Mouse (Mus musculus): Measurements from ENCODE around the gene Enah. TPM values are rescaled to one million over a fixed set of nuclear protein-coding genes. Genes with fewer than 3 reads are reported as not detected.

Gene Enah
- total and polyA plus RNA-seq, 2 experiments from 2014 or later, result 13.2 to 77.9 TPM

- Histone ChIP-seq H3K9ac (replicated peaks; ENCODE audit: low read depth, low read length) (no peak overlapping the region), H3K9me3 (replicated peaks; ENCODE audit: control insufficient read depth, low read length) (no peaks in the 10 kb centered on the region), H3K27ac (ENCODE audit: low read depth) (no peak overlapping the region), H3K4me2 (ENCODE audit: low read depth, low read length) (no peak overlapping the region), H3K4me1 (ENCODE audit: control insufficient read depth, insufficient read depth) (no peaks in the 10 kb centered on the region), H3K27me3 (ENCODE audit: control insufficient read depth, insufficient read depth, low read length) (no peaks in the 10 kb centered on the region), H3K4me3 (ENCODE audit: low read depth, low read length) (no peak overlapping the region), H3K36me3 (replicated peaks; ENCODE audit: control insufficient read depth, insufficient read depth, low read length) (no peaks in the 10 kb centered on the region)
- DNase-seq (ENCODE audit: low spot score) (no peak), ATAC-seq (ENCODE audit: insufficient read depth, low read depth) (no peak)
- TF ChIP-seq EP300 (IDR thresholded peaks at IDR 0.05; ENCODE audit: low read depth) (no peak), CTCF (IDR thresholded peaks at IDR 0.05; ENCODE audit: low read depth) (no peak)
- 29% methylated on average over 8 of the region's 8 CpGs for WGBS
Measured at GRCm38 (mm10) chr1:181863431-181863830, 156.4 kb downstream of the Enah start.

- Histone ChIP-seq H3K27ac (ENCODE audit: low read depth) (no peak overlapping the region), H3K4me2 (ENCODE audit: low read depth, low read length) (no peak overlapping the region), H3K9ac (replicated peaks; ENCODE audit: low read depth, low read length) (no peak overlapping the region), H3K36me3 (replicated peaks; ENCODE audit: control insufficient read depth, insufficient read depth, low read length) (no peaks in the 10 kb centered on the region), H3K4me1 (ENCODE audit: control insufficient read depth, insufficient read depth) (no peaks in the 10 kb centered on the region), H3K4me3 (ENCODE audit: low read depth, low read length) (no peak overlapping the region), H3K27me3 (ENCODE audit: control insufficient read depth, insufficient read depth, low read length) (no peaks in the 10 kb centered on the region), H3K9me3 (replicated peaks; ENCODE audit: control insufficient read depth, low read length) (no peaks in the 10 kb centered on the region)
- DNase-seq (ENCODE audit: low spot score) (no peak), ATAC-seq (ENCODE audit: insufficient read depth, low read depth) (no peak)
- TF ChIP-seq EP300 (IDR thresholded peaks at IDR 0.05; ENCODE audit: low read depth), result no peak
- no peak for TF ChIP-seq CTCF (IDR thresholded peaks at IDR 0.05; ENCODE audit: low read depth)
- WGBS, result 67% methylated on average over 16 of the region's 16 CpGs
Measured at GRCm38 (mm10) chr1:181862676-181863374, 157.0 kb downstream of the Enah start.

DNA sequence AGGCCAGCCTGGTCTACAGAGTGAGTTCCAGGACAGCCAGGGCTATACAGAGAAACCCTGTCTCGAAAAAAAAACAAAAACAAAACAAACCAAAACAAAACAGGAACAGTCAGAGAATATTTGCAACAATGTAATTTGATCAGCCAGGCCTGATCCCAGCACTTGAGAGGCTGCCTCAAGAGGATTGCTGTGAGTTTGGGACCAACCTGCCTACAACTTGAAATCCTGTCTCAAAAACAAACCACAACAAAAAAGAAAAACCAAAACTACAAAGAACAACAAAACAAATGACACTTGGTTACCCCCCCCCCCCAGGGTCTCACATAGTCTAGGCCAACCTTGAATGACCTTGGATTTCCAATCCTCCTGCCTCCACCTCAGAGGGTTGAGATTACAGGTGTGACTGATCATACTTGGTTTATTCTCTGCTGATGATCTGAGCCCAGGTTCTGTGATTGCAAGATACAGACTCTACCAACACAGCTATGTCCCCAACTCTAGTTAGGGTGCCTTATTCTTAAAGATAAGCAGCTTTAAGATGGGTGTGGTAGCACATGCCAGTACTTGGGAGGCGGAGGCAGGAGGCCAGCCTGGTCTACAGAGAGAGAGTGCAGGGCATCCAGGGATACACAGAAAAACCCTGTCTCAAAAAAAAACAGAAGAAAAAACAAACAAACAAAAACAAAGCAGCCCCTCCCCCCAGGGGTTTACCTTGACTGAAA, 158.4 kb downstream of the Enah start:
- Histone ChIP-seq H3K9ac (replicated peaks; ENCODE audit: low read depth, low read length) (no peak overlapping the region), H3K4me1 (ENCODE audit: control insufficient read depth, insufficient read depth) (no peaks in the 10 kb centered on the region), H3K36me3 (replicated peaks; ENCODE audit: control insufficient read depth, insufficient read depth, low read length) (no peaks in the 10 kb centered on the region), H3K27ac (ENCODE audit: low read depth) (peak overlapping the region; percentile 78), H3K4me3 (ENCODE audit: low read depth, low read length) (no peak overlapping the region), H3K9me3 (replicated peaks; ENCODE audit: control insufficient read depth, low read length) (peaks cover 4% of the 10 kb centered on the region; the same call in 1 of the 2 replicates), H3K4me2 (ENCODE audit: low read depth, low read length) (no peak overlapping the region), H3K27me3 (ENCODE audit: control insufficient read depth, insufficient read depth, low read length) (no peaks in the 10 kb centered on the region)
- 81% methylated on average over 2 of the region's 2 CpGs for WGBS
- no peak for ATAC-seq (ENCODE audit: insufficient read depth, low read depth)
- no peak for DNase-seq (ENCODE audit: low spot score)
- TF ChIP-seq EP300 (IDR thresholded peaks at IDR 0.05; ENCODE audit: low read depth) (no peak), CTCF (IDR thresholded peaks at IDR 0.05; ENCODE audit: low read depth) (no peak)

DNA sequence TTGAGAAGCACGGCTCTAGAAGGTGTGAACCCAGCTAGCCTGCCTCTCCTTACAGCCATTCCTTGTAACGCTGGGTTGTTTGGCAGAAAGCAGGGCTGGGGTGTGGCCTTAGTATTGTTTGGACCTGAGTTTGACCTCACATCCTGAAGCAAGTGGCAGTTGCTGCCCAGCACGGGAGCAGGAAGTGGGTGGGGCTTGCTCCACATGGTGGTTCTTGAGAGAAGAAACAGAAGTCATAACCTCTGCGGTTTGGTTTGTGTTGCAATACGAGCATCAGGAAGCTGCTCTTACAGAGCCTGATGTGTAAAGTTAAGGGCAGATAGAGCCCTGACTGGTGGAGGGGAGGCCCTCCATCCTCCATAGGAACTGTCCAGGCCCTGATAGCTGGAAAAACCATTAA, 159.1 kb downstream of the Enah start:
- Histone ChIP-seq H3K27me3 (ENCODE audit: control insufficient read depth, insufficient read depth, low read length) (no peaks in the 10 kb centered on the region), H3K4me2 (ENCODE audit: low read depth, low read length) (no peak overlapping the region), H3K9ac (replicated peaks; ENCODE audit: low read depth, low read length) (no peak overlapping the region), H3K27ac (ENCODE audit: low read depth) (peak overlapping the region; percentile 78), H3K4me1 (ENCODE audit: control insufficient read depth, insufficient read depth) (no peaks in the 10 kb centered on the region), H3K36me3 (replicated peaks; ENCODE audit: control insufficient read depth, insufficient read depth, low read length) (no peaks in the 10 kb centered on the region), H3K4me3 (ENCODE audit: low read depth, low read length) (no peak overlapping the region), H3K9me3 (replicated peaks; ENCODE audit: control insufficient read depth, low read length) (peaks cover 4% of the 10 kb centered on the region; the same call in 1 of the 2 replicates)
- WGBS, result 23% methylated on average over 5 of the region's 5 CpGs
- peak; percentile 61; the same call in 1 of the 2 replicates for TF ChIP-seq EP300 (IDR thresholded peaks at IDR 0.05; ENCODE audit: low read depth)
- no peak for TF ChIP-seq CTCF (IDR thresholded peaks at IDR 0.05; ENCODE audit: low read depth)
- ATAC-seq (ENCODE audit: insufficient read depth, low read depth), result peak; percentile 85
- DNase-seq (ENCODE audit: low spot score), result peak; percentile 82

DNA sequence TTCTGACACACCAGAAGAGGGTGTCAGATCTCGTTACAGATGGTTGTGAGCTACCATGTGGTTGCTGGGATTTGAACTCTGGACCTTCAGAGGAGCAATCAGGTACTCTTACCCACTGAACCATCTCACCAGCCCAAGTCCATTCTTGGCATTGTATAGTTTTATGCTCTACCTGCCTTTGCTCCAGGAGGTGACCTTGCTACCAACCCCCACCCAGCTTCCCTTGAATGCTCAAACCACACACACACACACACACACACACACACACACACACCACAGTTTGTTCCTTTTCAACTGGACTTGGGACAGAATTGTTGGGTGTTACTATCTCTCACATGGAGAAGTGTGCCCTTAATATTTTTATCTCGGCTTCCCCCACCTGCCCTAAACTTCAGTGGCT, 163.5 kb downstream of the Enah start:
- no peak for DNase-seq (ENCODE audit: low spot score)
- Histone ChIP-seq H3K27ac (ENCODE audit: low read depth) (no peak overlapping the region), H3K9ac (replicated peaks; ENCODE audit: low read depth, low read length) (no peak overlapping the region), H3K4me1 (ENCODE audit: control insufficient read depth, insufficient read depth) (peaks cover 13% of the 10 kb centered on the region; the same call in 1 of the 2 replicates), H3K27me3 (ENCODE audit: control insufficient read depth, insufficient read depth, low read length) (no peaks in the 10 kb centered on the region), H3K4me3 (ENCODE audit: low read depth, low read length) (no peak overlapping the region), H3K9me3 (replicated peaks; ENCODE audit: control insufficient read depth, low read length) (peaks cover 4% of the 10 kb centered on the region; the same call in 1 of the 2 replicates), H3K36me3 (replicated peaks; ENCODE audit: control insufficient read depth, insufficient read depth, low read length) (no peaks in the 10 kb centered on the region), H3K4me2 (ENCODE audit: low read depth, low read length) (no peak overlapping the region)
- no peak for ATAC-seq (ENCODE audit: insufficient read depth, low read depth)
- TF ChIP-seq EP300 (IDR thresholded peaks at IDR 0.05; ENCODE audit: low read depth) (no peak), CTCF (IDR thresholded peaks at IDR 0.05; ENCODE audit: low read depth) (no peak)
- WGBS, result 76% methylated on average over 2 of the region's 2 CpGs

All from heart, postnatal 0 days (tissue).